Mouse (Mus musculus) liver, embryonic 15.5 days (tissue): Measurements from ENCODE around the gene Pcdh15. TPM values are rescaled to one million over a fixed set of nuclear protein-coding genes. Genes with fewer than 3 reads are reported as not detected.

Experiments
- ATAC-seq: fragments of 200-750 bp; cut with Nextera tagmentation; 2 replicates; pipeline ENCODE4 v1.8.0; 2017; ENCODE audit warnings: moderate number of reproducible peaks, mild to moderate bottlenecking, moderate library complexity; ENCODE audit not compliant: insufficient read depth
- H3K27ac ChIP-seq: fragments of 300-500 bp; sonication (generic); replicated peaks from 2 replicates; pipeline ENCODE4 v1.5.1; 2015; ENCODE audit warnings: mild to moderate bottlenecking, inconsistent platforms
- H3K27me3 ChIP-seq: fragments of 300-500 bp; sonication (generic); 2 replicates; pipeline ENCODE4 v1.6.1; 2015; ENCODE audit warnings: mild to moderate bottlenecking, inconsistent platforms
- H3K36me3 ChIP-seq: fragments of 300-500 bp; sonication (generic); replicated peaks from 2 replicates; pipeline ENCODE4 v1.6.1; 2015; ENCODE audit warnings: moderate library complexity, mild to moderate bottlenecking, inconsistent platforms
- H3K4me1 ChIP-seq: fragments of 300-500 bp; sonication (generic); replicated peaks from 2 replicates; pipeline ENCODE4 v1.6.1; 2015; ENCODE audit warnings: inconsistent platforms
- H3K4me2 ChIP-seq: fragments of 300-500 bp; sonication (generic); 2 replicates; pipeline ENCODE4 v1.6.1; 2015; ENCODE audit warnings: moderate library complexity, mild to moderate bottlenecking, inconsistent platforms
- H3K4me3 ChIP-seq: fragments of 300-500 bp; sonication (generic); replicated peaks from 2 replicates; pipeline ENCODE4 v1.5.1; 2015; ENCODE audit warnings: mild to moderate bottlenecking, inconsistent platforms
- H3K9ac ChIP-seq: fragments of 300-500 bp; sonication (generic); 2 replicates; pipeline ENCODE4 v1.6.1; 2015; ENCODE audit warnings: moderate library complexity, mild to moderate bottlenecking, inconsistent platforms
- H3K9me3 ChIP-seq: fragments of 300-500 bp; sonication (generic); replicated peaks from 2 replicates; pipeline ENCODE4 v1.6.1; 2016; ENCODE audit warnings: inconsistent platforms
- whole genome bisulfite sequencing: fragments of 180-500 bp; shearing (Covaris S2); methylation state at CpG from one replicate; pipeline ENCODE4 v1.1.7; 2015; ENCODE audit warnings: mixed read lengths; ENCODE audit not compliant: insufficient replicate concordance; 5-methylcytosine and 5-hydroxymethylcytosine counted together
- polyA plus RNA-seq: library from polyadenylated mRNA; unstranded; fragments of >200 nt; fragmentation: Nextera tagmentation; extraction: Ambion mirVana; gene quantifications from 2 replicates; pipeline ENCODE4 v1.2.1, GENCODE M21; 2015

The Pcdh15 gene
- polyA plus RNA-seq, 1 experiment from 2014 or later: 0.20 TPM

DNA sequence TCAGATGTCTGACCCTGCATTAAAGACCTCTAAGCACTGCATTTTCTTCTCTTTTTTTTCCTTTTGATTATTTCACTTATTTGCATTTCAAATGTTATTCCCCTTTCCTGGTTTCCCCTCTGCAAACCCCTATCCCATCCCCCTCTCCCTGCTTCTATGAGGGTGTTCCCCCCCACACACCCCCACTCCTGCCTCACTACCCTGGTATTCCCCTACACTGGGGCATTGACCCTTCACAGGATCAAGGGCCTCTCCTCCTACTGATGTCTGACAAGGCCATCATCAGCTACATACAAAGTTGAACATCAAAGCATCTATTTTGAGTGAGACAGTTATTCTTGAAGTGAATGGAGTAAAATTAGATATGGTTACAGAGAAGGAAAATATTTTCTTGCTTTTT, 48.4 kb downstream of the Pcdh15 start:
- no peak for ATAC-seq
- Histone ChIP-seq H3K27ac (no peak overlapping the region), H3K4me1 (no peaks in the 10 kb centered on the region), H3K9me3 (no peaks in the 10 kb centered on the region), H3K4me2 (no peak overlapping the region), H3K9ac (no peak overlapping the region), H3K27me3 (no peaks in the 10 kb centered on the region), H3K36me3 (no peaks in the 10 kb centered on the region), H3K4me3 (no peak overlapping the region)

DNA sequence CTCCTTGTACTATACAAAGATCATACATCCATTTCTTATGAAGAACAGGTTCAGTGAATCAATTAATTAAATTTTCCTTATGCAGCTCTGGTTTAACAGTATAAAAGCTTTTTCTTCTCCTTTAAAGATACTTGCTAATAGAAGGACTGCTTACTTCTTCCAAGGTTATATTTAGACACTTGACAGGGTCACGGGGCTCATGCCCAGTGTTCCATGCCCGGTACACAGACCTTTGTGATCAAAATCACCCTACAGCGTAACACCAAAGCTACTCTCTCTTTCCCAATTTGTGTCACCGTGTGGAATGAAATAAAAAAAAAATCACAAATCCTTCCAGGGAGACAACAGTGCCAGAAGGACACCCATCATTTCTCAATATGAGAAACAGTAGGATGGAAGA, 48.8 kb downstream of the Pcdh15 start:
- Histone ChIP-seq H3K4me2 (no peak overlapping the region), H3K9me3 (no peaks in the 10 kb centered on the region), H3K9ac (no peak overlapping the region), H3K27me3 (no peaks in the 10 kb centered on the region), H3K4me1 (no peaks in the 10 kb centered on the region), H3K36me3 (no peaks in the 10 kb centered on the region), H3K4me3 (no peak overlapping the region), H3K27ac (no peak overlapping the region)
- ATAC-seq: no peak
- WGBS: 65% methylated on average over 4 of the region's 4 CpGs

DNA sequence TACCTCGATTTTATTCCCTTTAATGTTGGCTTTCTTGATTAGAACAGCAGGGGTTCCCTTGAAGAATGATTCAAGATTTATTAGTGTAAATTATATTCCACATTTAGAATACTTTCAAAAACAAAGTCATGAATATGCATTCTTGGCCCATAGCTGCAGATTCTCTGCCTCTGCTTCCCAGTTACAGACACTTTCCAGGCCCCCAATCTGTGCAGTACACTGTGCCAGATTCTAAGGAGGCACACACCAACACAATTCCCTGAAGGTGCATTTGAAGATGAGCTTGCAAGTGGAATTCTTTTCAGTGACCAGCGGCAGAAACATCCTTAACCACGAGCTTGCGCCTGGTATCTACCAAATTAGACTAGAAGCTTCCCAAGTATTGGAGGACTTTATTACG, 55.4 kb downstream of the Pcdh15 start:
- WGBS: 65% methylated on average over 5 of the region's 5 CpGs
- no peaks in the 10 kb centered on the region for H3K9me3 ChIP-seq

DNA sequence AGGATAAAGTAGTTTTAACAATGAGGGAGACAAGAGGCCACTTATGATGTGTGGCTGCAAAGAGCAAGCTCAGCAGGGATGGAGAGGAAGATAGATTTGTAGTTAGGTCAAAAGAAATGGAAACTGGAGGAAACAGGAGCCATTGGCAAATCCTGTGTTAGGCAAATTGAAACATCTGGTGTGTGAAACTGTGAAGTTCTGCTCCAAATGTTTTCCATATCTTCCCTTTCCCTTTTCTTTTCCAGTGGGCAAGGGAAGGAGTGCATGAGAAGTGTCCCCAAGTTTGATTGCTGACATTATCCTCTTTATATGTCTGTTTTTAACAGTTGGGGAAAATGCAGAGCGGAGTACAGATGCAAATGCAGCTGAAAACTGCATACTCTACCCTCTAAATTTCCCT, 62.6 kb downstream of the Pcdh15 start:
- Histone ChIP-seq H3K9me3 (no peaks in the 10 kb centered on the region), H3K36me3 (no peaks in the 10 kb centered on the region), H3K27ac (no peak overlapping the region), H3K4me2 (no peak overlapping the region), H3K4me3 (no peak overlapping the region), H3K4me1 (no peaks in the 10 kb centered on the region), H3K9ac (no peak overlapping the region), H3K27me3 (no peaks in the 10 kb centered on the region)
- no peak for ATAC-seq
- 49% methylated on average over 1 of the region's 1 CpGs for WGBS

More for the DNA sequence above, 55.4 kb downstream of the Pcdh15 start:
- H3K9ac ChIP-seq: no peak overlapping the region
- H3K4me2 ChIP-seq: no peak overlapping the region
- no peak overlapping the region for H3K4me3 ChIP-seq
- H3K4me1 ChIP-seq: no peaks in the 10 kb centered on the region
- no peak for ATAC-seq
- H3K27me3 ChIP-seq: no peaks in the 10 kb centered on the region
- H3K27ac ChIP-seq: no peak overlapping the region
- H3K36me3 ChIP-seq: no peaks in the 10 kb centered on the region

DNA sequence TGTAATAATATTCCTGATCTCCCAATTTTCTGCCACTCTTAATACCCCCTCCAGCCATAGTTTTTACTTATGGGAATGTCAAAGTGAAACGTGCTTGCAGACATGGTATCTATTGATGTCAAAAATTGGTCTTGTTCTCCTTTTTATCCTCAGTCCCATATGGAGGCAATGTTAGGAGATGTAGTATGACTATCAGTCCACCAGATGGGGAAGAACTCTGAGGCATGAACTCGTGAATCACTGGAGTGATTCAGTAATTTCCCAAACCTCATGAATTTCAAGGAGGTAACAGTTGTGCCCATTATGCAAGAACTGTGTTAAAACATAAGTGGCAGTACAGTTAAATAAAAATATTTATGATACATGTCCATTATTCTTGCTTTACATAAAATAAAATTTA, 116.9 kb downstream of the Pcdh15 start:
- Histone ChIP-seq H3K4me1 (no peaks in the 10 kb centered on the region), H3K4me2 (no peak overlapping the region), H3K4me3 (no peak overlapping the region), H3K27me3 (no peaks in the 10 kb centered on the region), H3K36me3 (no peaks in the 10 kb centered on the region), H3K27ac (no peak overlapping the region), H3K9me3 (no peaks in the 10 kb centered on the region), H3K9ac (no peak overlapping the region)
- 41% methylated on average over 2 of the region's 2 CpGs for WGBS
- no peak for ATAC-seq

DNA sequence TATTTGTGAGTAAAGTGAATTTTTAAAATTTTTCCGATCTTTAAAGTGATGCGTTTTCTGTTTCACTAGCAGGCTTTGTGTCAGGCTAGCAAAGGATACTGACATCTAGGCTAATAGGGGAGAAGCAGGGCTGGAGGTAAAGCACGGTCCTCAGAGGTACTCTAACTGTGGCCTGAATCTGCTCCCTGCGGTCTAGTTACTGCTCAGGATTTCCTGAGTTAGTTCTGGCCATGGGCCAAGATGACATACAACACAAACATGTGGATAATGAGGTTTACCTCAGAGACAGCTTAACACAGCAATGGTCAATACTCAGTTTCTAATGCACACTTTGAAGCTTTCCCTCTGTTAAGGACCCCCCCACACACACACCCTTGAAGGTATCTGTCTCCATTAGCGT, 143.2 kb downstream of the Pcdh15 start:
- 58% methylated on average over 5 of the region's 5 CpGs for WGBS

DNA sequence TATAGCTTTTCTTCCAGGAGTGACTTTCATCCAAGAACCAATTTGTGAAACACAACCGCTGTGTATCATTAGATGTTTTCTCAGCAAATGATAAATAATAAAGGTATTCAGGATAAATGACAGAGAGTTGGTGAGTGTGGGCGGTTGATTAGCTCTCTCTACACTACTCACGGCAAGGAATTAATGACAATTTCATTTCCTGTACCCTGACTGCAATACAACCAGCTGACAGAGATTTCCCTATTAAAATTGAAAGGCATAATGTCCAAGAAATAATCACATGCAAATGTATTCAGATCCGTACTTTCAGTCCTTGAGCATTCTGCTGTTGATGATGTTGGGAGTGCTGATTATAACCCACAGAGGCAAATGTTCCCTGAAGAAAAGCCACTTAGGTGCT, 181.3 kb downstream of the Pcdh15 start:
- Histone ChIP-seq H3K9me3 (no peaks in the 10 kb centered on the region), H3K4me3 (no peak overlapping the region), H3K4me2 (no peak overlapping the region), H3K9ac (no peak overlapping the region), H3K4me1 (no peaks in the 10 kb centered on the region), H3K27me3 (no peaks in the 10 kb centered on the region), H3K36me3 (no peaks in the 10 kb centered on the region), H3K27ac (no peak overlapping the region)
- no peak for ATAC-seq
- WGBS: 69% methylated on average over 4 of the region's 4 CpGs

More for the DNA sequence above, 143.2 kb downstream of the Pcdh15 start:
- Histone ChIP-seq H3K27ac (no peak overlapping the region), H3K4me1 (no peaks in the 10 kb centered on the region), H3K36me3 (no peaks in the 10 kb centered on the region), H3K4me3 (no peak overlapping the region), H3K27me3 (no peaks in the 10 kb centered on the region), H3K9ac (no peak overlapping the region), H3K4me2 (no peak overlapping the region), H3K9me3 (no peaks in the 10 kb centered on the region)
- no peak for ATAC-seq

DNA sequence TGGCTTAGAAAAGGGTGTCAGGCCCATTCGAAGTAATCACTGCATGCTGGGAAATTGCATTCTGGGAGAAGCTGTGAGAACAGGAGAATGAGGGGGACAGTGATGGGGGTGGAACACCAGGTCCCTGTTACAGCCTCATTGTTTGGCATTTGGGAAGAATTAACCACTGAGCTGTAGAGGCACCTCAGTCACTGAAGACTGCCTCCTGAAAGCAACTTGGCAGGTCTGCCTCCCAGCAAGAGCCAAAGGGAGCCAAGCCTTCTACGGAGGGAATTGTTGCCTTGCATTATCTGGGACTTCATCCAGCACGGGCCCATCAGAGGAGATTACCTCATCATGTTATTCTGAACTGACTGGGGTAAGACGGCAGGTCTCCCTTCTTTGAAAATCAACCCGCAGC, 197.3 kb downstream of the Pcdh15 start:
- ATAC-seq: no peak
- Histone ChIP-seq H3K27me3 (no peaks in the 10 kb centered on the region), H3K4me1 (no peaks in the 10 kb centered on the region), H3K27ac (no peak overlapping the region), H3K36me3 (no peaks in the 10 kb centered on the region), H3K4me3 (no peak overlapping the region), H3K9ac (no peak overlapping the region), H3K4me2 (no peak overlapping the region), H3K9me3 (no peaks in the 10 kb centered on the region; the same call in 1 of the 2 replicates)
- WGBS: 46% methylated on average over 5 of the region's 5 CpGs

DNA sequence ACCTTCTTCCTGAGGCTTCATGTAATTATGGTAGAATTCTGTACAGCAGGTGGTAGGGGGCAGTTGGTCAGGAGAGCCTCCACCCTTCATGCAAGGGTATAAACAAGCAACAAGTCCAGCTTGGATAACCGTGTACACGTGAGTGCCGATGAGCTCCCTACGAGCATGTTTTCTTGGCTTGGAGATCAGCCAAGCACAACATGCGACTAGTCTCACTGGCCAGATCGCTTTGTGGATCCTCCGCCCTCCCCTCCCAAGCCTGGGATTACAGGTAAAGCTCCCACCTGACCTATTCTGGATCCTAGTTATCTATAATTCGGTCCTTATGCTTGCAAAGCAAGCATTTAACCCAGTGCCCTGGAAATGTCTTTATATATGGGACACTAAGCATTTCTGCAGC, 202.8 kb downstream of the Pcdh15 start:
- no peaks in the 10 kb centered on the region for H3K36me3 ChIP-seq
- ATAC-seq: no peak
- no peaks in the 10 kb centered on the region for H3K27me3 ChIP-seq
- no peaks in the 10 kb centered on the region for H3K9me3 ChIP-seq
- no peak overlapping the region for H3K9ac ChIP-seq
- 65% methylated on average over 8 of the region's 8 CpGs for WGBS
- no peak overlapping the region for H3K27ac ChIP-seq
- H3K4me1 ChIP-seq: no peaks in the 10 kb centered on the region
- H3K4me3 ChIP-seq: no peak overlapping the region
- H3K4me2 ChIP-seq: no peak overlapping the region

DNA sequence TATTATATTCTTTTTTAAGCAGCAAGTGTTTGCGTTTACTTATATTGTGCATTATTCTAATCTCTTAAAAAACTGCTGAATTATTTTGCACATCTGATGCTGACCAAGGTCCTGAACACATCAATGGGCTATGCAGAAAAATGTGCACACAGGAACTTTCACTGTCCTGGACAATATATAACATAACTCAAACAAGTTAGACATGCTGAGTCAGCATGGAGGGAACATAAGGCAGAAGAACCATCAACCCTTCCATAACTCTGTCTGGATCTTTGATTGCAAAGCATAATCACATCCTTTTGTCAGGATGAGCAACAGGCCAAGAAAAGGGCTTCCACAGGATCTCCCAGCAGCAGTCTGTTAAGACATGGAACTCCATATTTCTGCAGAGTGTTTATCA, 207.5 kb downstream of the Pcdh15 start:
- no peak overlapping the region for H3K4me3 ChIP-seq
- no peak overlapping the region for H3K27ac ChIP-seq
- 76% methylated on average over 1 of the region's 1 CpGs for WGBS

DNA sequence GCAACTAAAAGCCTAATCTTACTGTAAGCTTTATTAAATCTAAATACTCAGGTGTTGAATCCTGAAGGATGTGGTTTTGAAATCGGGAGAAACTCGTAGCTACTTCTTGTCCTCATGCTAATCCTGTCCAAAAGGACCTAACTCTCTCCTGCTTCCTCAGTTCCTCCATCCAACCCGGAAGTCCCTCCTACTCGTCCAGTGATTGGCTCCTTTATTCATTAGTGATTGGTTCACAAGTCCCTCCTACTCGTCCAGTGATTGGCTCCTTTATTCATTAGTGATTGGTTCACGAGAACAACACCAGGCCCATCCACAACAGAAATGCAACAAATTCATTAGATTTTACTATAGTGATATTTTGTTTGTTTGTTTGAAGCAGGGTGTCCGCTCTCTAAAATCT, 227.7 kb downstream of the Pcdh15 start:
- H3K4me1 ChIP-seq: no peaks in the 10 kb centered on the region
- H3K4me2 ChIP-seq: no peak overlapping the region
- H3K9me3 ChIP-seq: no peaks in the 10 kb centered on the region
- ATAC-seq: no peak
- no peak overlapping the region for H3K27ac ChIP-seq
- H3K27me3 ChIP-seq: no peaks in the 10 kb centered on the region
- no peaks in the 10 kb centered on the region for H3K36me3 ChIP-seq
- WGBS: 54% methylated on average over 7 of the region's 7 CpGs
- no peak overlapping the region for H3K4me3 ChIP-seq
- no peak overlapping the region for H3K9ac ChIP-seq

More for the DNA sequence above, 207.5 kb downstream of the Pcdh15 start:
- H3K4me1 ChIP-seq: no peaks in the 10 kb centered on the region
- ATAC-seq: no peak
- H3K9ac ChIP-seq: no peak overlapping the region
- H3K9me3 ChIP-seq: no peaks in the 10 kb centered on the region
- no peak overlapping the region for H3K4me2 ChIP-seq
- H3K27me3 ChIP-seq: no peaks in the 10 kb centered on the region
- H3K36me3 ChIP-seq: no peaks in the 10 kb centered on the region

DNA sequence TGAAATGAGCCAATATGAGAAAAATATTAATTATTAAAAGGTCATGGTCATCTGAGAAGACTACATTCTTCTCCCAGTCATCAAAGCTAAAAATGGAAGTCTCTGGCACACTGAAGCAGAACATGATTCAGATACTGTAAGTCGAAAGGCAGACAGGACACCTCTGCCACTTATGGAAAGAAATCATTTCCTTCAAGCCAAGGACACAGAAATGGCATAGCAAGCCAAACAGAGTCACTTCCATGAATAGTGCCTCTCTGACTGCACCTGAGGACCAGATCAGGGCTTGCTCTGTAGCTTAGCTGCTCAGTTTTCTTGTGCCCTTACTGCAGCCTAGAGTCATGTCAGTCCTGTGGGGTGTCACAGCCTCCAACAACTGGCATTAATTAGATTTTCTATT, 234.3 kb downstream of the Pcdh15 start:
- 54% methylated on average over 1 of the region's 1 CpGs for WGBS
- Histone ChIP-seq H3K9ac (no peak overlapping the region), H3K4me1 (no peaks in the 10 kb centered on the region), H3K27ac (no peak overlapping the region), H3K27me3 (no peaks in the 10 kb centered on the region), H3K9me3 (no peaks in the 10 kb centered on the region), H3K36me3 (no peaks in the 10 kb centered on the region), H3K4me2 (no peak overlapping the region), H3K4me3 (no peak overlapping the region)
- no peak for ATAC-seq
